Mouse (Mus musculus) ES-Bruce4 (cell line): ENCODE measurements around the gene Fgfr2. TPM values are rescaled to one million over a fixed set of nuclear protein-coding genes. Genes with fewer than 3 reads are reported as not detected.

Experiments used
- H3K27ac ChIP-seq: 2 replicates; pipeline ENCODE4 v1.5.1; 2012; ENCODE audit warnings: low read length, inconsistent platforms; ENCODE audit not compliant: insufficient read depth
- H3K27me3 ChIP-seq: 2 replicates; pipeline ENCODE4 v1.6.1; 2012; ENCODE audit warnings: mild to moderate bottlenecking, low read length, inconsistent platforms; ENCODE audit not compliant: control insufficient read depth, poor library complexity, insufficient read depth, severe bottlenecking
- H3K36me3 ChIP-seq: 2 replicates; pipeline ENCODE4 v1.6.1; 2012; ENCODE audit warnings: inconsistent platforms, mild to moderate bottlenecking, low read length, moderate library complexity; ENCODE audit not compliant: control insufficient read depth, poor library complexity, insufficient read depth, severe bottlenecking
- H3K4me1 ChIP-seq: one replicate; pipeline ENCODE4 v1.8.1; 2011; ENCODE audit warnings: low read length; ENCODE audit not compliant: control insufficient read depth, insufficient read depth
- H3K4me3 ChIP-seq: 2 replicates; pipeline ENCODE4 v1.5.1; 2011; ENCODE audit warnings: low read depth, mild to moderate bottlenecking, low read length
- H3K9ac ChIP-seq: 2 replicates; pipeline ENCODE4 v1.6.1; 2012; ENCODE audit warnings: low read depth, mild to moderate bottlenecking, inconsistent platforms; ENCODE audit not compliant: poor library complexity, severe bottlenecking
- H3K9me3 ChIP-seq: replicated peaks from 2 replicates; pipeline ENCODE4 v1.6.1; 2012; ENCODE audit warnings: mild to moderate bottlenecking, low read length, inconsistent platforms; ENCODE audit not compliant: control insufficient read depth, poor library complexity, insufficient read depth, severe bottlenecking
- CTCF ChIP-seq: IDR thresholded peaks from one replicate; pipeline ENCODE4 v1.8.1; 2011; ENCODE audit warnings: low read depth, low read length
- EP300 ChIP-seq: IDR thresholded peaks from 2 replicates; pipeline ENCODE4 v1.6.1; 2011; ENCODE audit warnings: low read depth, low read length; ENCODE audit not compliant: insufficient read depth
- POLR2A ChIP-seq: IDR thresholded peaks from one replicate; pipeline ENCODE4 v1.8.1; 2011; ENCODE audit warnings: low read length; ENCODE audit not compliant: insufficient read depth
- polyA plus RNA-seq: library from polyadenylated mRNA; stranded (reverse); fragments of >200 nt; gene quantifications from 2 replicates; pipeline ENCODE4 v1.2.4, GENCODE M21; 2011; ENCODE audit warnings: low read depth; ENCODE audit not compliant: missing spikeins, insufficient read depth, insufficient read length

Gene Fgfr2
- polyA plus RNA-seq, 1 experiment = 34.8 TPM

DNA sequence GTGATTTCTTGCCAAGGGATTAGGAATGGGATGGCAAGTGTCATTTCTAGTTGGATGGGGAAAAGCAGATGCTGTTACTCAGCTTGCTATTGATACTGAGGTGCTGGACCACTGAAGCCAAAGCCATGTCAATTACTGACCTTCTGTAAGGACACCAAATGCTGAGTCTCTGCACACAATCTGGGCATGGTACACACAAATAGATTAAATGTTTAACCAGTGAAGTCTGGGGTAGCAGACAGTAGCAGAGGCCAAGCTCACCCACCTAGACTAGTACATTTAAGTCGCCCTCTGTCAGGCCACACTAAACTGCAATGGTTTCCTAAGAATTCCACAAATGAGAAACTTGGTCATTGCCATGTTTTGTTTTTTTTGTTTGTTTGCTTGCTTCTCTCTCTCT is 794.5 kb downstream of the Fgfr2 start:
- no peak overlapping the region for H3K27ac ChIP-seq
- TF ChIP-seq EP300 (no peak), POLR2A (no peak), CTCF (no peak)
- H3K27me3 ChIP-seq = no peaks in the 10 kb centered on the region; the same call in 1 of the 2 replicates
- H3K9ac ChIP-seq = no peak overlapping the region
- H3K4me3 ChIP-seq = no peak overlapping the region
- no peaks in the 10 kb centered on the region for H3K4me1 ChIP-seq
- H3K36me3 ChIP-seq = no peaks in the 10 kb centered on the region
- H3K9me3 ChIP-seq = no peaks in the 10 kb centered on the region

DNA sequence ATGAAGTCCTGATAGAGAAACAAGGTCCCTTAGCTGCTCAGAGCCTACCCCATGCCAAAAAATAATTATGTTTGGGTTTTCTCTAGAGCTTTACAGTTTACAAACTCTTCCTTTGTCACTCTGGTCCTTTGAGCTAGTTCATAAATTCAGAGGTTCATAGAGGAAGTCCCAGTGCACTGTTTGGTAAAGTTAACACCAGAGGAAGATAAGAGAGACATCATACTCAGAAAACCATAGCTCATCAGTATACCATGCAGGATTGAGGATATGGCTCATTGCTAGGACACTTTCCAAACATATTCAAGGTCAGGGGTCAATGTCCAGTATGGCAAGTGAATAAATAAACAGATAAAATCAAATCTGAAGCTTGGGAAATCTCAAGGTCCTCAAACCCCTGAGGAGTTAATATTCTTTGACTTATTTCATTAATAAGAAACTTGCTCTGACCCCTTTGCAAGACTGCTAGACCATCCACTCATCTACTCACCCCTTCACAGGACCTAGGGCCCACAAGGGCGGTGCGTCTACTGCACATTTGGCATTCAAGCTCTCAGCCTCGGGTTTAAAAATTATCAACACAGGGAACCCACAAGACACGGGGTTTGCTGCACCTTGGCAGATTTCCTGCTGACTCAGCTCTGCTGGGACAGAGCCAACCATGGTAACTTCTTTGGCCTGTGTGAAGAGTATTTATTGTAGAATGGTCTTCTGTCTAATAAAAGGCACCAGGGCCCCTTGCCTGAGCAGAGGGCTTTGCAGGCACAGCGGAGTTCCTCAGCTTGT is 797.4 kb downstream of the Fgfr2 start:
- Histone ChIP-seq H3K27me3 (no peaks in the 10 kb centered on the region; the same call in 1 of the 2 replicates), H3K9me3 (no peaks in the 10 kb centered on the region; the same call in 1 of the 2 replicates), H3K4me3 (no peak overlapping the region), H3K9ac (no peak overlapping the region), H3K4me1 (no peaks in the 10 kb centered on the region), H3K27ac (no peak overlapping the region), H3K36me3 (no peaks in the 10 kb centered on the region)
- TF ChIP-seq CTCF = no peak
- TF ChIP-seq EP300 = no peak
- no peak for TF ChIP-seq POLR2A

DNA sequence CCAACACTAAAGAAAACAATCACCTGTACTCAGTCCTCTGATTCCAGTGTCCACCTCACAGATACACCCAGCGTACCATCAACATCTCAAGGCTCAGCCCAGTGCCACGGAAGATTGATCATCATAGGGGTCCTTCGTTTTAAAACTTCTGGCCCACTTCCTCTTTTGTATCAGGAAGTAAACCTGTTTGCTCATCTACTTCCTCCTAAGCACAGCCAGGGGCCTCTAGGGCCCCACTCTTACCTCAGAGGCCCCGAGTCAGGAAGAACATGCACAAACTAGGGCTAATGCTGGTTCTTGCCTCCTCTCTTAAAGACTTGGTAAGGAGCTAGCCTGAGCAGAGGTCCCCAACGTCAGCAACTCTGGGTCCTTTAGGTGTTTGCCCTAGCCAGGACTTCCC is 799.7 kb downstream of the Fgfr2 start:
- H3K27ac ChIP-seq = no peak overlapping the region
- no peak overlapping the region for H3K4me3 ChIP-seq
- H3K36me3 ChIP-seq = no peaks in the 10 kb centered on the region
- no peak overlapping the region for H3K9ac ChIP-seq
- TF ChIP-seq EP300 (no peak), POLR2A (no peak), CTCF (no peak)
- no peaks in the 10 kb centered on the region; the same call in 1 of the 2 replicates for H3K27me3 ChIP-seq
- no peaks in the 10 kb centered on the region; the same call in 1 of the 2 replicates for H3K9me3 ChIP-seq
- H3K4me1 ChIP-seq = no peaks in the 10 kb centered on the region

DNA sequence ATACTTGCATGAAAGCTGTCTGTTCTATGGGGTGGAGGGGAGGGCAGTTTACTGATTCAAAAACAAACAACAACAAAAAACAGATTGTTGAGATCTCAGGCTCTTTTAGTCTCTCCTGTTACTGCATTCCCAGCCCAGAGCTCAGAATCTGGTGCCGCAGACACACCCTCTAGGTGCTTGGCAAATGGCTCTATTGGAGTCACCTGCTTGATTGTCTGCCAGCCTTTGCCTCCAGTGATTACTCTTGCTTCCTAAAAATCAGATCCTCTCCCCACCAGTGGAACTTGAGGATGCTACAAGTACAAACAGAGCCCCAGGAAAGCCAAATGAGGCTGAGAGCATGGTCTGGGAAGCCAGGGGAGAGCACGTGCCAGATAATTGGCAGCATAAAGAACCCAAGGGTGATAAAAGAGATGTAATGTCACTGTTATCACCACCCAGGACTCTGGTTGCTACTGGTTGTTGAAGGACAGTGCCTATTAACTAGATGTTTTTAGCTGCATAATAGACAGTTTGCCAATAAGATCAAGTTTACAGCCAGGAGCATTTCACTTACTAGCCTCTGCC is 801.7 kb downstream of the Fgfr2 start:
- H3K36me3 ChIP-seq = no peaks in the 10 kb centered on the region
- no peak overlapping the region for H3K4me3 ChIP-seq
- H3K9ac ChIP-seq = no peak overlapping the region
- H3K27me3 ChIP-seq = peaks cover 2% of the 10 kb centered on the region; the same call in 1 of the 2 replicates
- no peaks in the 10 kb centered on the region for H3K4me1 ChIP-seq
- TF ChIP-seq POLR2A (no peak), EP300 (no peak), CTCF (no peak)
- H3K9me3 ChIP-seq = no peaks in the 10 kb centered on the region; the same call in 1 of the 2 replicates
- no peak overlapping the region for H3K27ac ChIP-seq

DNA sequence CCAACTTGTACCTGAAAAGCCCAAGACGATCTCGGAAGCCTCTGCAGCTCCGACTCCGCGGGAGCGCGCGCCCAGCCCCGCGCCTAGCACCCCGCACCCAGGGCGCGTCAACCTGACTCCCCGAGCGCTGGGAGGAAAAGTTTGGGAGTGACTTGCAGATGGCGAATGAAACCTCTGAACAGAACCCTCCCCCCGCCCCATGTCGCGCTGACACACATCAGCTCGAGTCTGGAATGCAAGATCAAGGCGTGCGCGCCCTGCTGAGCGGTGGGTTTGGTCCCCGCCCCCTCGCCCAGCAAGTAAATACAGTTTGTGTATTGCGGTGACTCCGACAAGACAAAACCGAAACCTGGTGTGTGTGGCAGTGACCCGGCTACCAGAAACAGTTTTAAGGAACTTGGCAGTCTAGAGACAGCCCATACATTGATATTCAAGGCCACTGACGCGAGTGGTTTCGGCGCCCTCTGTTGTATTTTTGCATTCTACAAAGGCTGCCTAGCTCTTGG is 806.1 kb downstream of the Fgfr2 start, which contains the start of gene Chst15:
TSS of gene Chst15 (minus strand) at position 193 of the 506 bp plus-strand sequence.
- peak within 1 kb of the TSS; percentile 44 for H3K9ac ChIP-seq
- H3K36me3 ChIP-seq = no peaks in the 10 kb centered on the region
- H3K9me3 ChIP-seq = no peaks in the 10 kb centered on the region; the same call in 1 of the 2 replicates
- peak within 1 kb of the TSS; percentile 48 for H3K4me3 ChIP-seq
- no peak for TF ChIP-seq POLR2A
- TF ChIP-seq EP300 = peak; percentile 62; the same call in 1 of the 2 replicates
- TF ChIP-seq CTCF = no peak
- no peaks in the 10 kb centered on the region for H3K4me1 ChIP-seq
- H3K27me3 ChIP-seq = peaks cover 8% of the 10 kb centered on the region; the same call in 1 of the 2 replicates
- no peak within 1 kb of the TSS for H3K27ac ChIP-seq
